Mouse (Mus musculus) kidney, adult 2 months (tissue): ENCODE data around the gene Tprg.

ENCODE experiments used
- CTCF ChIP-seq: fragments of 200-500 bp; conservative IDR thresholded peaks from 2 replicates; pipeline ENCODE4 v1.5.1; 2011; ENCODE audit warnings: low read depth, mild to moderate bottlenecking, control low read depth, low read length, moderate library complexity, mixed read lengths; ENCODE audit not compliant: insufficient read depth, insufficient read length
- POLR2A ChIP-seq: fragments of 200-500 bp; IDR thresholded peaks from one replicate; pipeline ENCODE4 v1.6.1; 2011; ENCODE audit warnings: low read depth, low read length, control low read depth

- no peak for TF ChIP-seq POLR2A
- no peak for TF ChIP-seq CTCF
These were observed 30.9 kb upstream of the Tprg start for GRCm38 (mm10) chr16:25255603-25256260.
